Mouse (Mus musculus): Measurements from ENCODE around the gene Tph1.
A peak's percentile ranks its signal among the peaks of the same experiment; 100 is the strongest.

Gene Tph1

DNA sequence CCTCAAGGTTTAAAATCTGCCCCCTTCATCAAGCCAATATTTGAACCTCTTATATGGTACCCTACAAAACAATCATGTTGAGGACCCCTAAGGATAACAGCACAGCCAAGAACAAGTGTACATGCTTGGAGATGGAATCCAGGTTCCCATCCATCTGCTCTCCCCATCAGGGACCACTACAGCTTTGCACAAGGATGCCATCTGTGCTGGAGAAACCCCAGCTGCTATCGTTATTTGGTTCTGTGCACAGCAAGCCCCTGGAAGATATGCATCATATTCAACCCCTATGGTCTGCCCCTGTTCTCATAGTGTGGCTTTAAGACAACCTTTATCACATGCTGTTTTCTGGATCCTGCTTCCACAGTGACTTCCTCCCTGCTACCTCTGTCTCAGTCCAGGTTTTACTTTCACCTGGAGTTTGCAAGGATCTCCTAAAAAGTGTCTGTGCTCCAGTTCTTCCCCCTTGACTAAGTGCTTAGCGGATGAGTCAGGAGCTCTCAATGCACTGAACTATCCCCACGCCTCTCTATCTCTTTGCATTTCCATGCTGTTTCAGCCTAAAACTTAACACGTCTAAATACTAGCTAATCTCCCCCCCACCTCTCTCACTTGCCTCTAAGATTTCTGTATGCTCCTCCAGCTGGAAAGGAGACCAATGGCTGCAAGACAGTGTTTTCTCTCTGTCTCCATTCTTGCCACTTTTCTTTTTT lies 23.8 kb downstream of the Tph1 start:
- DNase-seq (ENCODE audit: low spot score in 2 of 2): no peak

DNA sequence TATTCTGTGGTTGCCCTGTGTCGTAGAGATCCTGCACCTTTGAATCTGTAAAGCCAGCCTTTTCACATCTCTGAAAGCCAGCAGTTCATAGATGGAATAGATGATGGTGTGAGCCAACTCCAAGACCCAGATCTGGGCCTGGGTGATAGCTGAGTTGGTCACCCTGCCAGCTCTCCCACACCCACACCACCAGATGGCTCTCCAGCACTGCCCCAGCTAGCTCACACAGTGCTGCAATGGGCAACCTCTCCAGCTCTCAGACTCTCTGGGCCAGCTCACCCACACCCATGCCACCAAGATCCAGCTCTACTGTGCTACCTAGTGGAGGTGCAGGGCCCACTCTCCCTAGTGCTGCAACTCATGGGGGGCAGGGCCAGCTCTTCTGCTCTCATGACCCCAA lies 29.2 kb downstream of the Tph1 start:
- DNase-seq (ENCODE audit: low spot score in 2 of 2): no peak

GRCm38 (mm10) chr7:46640062-46640461 lies 32.3 kb downstream of the Tph1 start:
- no peak for DNase-seq (ENCODE audit: low spot score in 2 of 2)

GRCm38 (mm10) chr7:46639692-46640031 lies 32.7 kb downstream of the Tph1 start, which contains the start of gene Sergef:
Sergef (minus strand) TSS chr7:46639807.
- peak; percentile 87 to 89 for DNase-seq (ENCODE audit: low spot score in 2 of 2)

GRCm38 (mm10) chr7:46638889-46639691 lies 33.2 kb downstream of the Tph1 start:
- no peak for DNase-seq (ENCODE audit: low spot score in 2 of 2)

DNA sequence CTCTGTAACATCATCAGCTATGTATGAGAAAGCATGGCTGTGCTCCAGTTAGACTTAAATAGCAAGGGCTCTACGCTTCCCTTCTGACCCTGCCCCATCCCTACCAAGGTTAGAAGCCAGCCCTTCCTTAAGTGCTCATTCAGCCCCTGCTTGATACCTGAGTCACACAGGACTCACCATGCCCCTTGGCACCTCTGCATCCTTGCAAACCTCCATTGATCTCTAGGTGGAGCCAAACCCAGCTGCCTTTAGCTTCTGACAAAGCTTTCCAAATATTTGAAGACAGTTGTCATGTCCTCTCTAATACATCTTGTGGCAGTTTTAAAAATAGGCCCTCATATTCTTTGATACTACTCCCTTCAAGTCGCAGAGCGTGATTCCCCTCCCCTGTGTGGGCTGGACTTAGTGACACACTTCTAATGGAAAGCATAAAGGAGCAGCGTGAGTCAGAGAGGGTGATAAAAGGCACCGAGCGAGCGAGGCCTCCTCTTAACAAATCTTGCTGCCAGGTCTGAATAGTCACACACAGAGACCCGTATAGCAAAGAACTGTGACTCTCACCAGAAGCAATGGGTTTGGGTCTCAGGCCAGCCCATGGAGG lies 43.9 kb downstream of the Tph1 start:
- no peak for DNase-seq (ENCODE audit: low spot score in 2 of 2)

GRCm38 (mm10) chr7:46623979-46624378 lies 48.4 kb downstream of the Tph1 start:
- no peak for DNase-seq (ENCODE audit: low spot score in 2 of 2)

DNA sequence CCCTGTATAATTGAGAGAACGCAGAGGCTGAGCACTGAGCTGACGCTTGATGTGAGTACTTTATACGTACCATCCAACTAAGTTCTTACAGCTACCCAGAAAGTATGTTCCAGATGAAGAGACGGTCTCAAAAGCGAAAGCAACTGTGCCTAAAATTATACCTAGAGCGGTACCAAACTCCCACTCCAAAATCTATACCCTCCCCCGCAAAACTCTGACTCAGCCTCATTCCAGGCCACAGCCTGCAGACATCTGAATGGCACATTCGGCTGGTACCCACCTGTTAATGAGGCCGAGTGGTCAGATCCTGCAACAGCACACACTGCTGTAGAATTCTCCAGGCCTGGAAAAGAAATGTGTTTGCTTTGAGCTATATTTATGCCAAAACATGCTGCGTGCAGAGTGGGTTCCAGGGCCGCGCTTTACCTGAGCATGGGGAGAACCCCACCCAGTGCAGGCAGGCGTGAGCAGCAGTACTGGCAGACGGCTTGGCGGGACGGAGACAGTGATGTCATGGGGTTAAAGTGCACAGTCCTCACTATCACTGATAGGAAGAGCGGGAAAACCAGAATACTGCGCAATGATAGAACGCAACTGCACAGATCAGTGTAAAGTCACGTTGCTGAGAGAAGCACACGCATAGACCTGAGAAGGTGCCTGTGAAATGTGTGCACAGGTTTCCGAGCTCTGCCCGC lies 53.8 kb downstream of the Tph1 start:
- DNase-seq (ENCODE audit: low spot score in 2 of 2): peak; percentile 53 to 70

- DNase-seq (ENCODE audit: low spot score in 2 of 2): no peak
These were observed 55.8 kb downstream of the Tph1 start for GRCm38 (mm10) chr7:46616429-46617005.

- no peak for DNase-seq (ENCODE audit: low spot score in 2 of 2)
These were observed 56.9 kb downstream of the Tph1 start for GRCm38 (mm10) chr7:46615256-46615977.

DNA sequence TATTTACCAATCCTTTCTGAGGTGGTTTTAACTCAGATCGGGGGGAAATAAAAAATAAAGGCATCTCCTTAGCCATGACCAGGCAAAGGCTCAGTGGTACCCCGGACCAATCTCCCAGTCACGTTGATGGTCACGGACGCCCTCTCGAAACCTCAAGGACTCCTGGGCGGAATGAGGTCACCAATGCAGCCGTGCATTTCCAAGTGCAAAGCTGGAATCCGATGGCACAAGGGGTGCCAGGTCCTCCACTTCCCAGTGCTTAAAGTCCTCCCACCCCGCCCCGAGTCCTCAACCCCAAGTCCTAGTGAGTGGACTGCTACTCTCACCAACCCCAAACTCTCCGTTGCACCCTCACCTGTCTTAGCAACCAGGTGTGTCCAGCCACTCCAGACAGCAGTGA lies 58.1 kb downstream of the Tph1 start:
- no peak for DNase-seq (ENCODE audit: low spot score in 2 of 2)

- no peak for DNase-seq (ENCODE audit: low spot score in 2 of 2)
These were observed 59.2 kb downstream of the Tph1 start for GRCm38 (mm10) chr7:46613091-46613490.

GRCm38 (mm10) chr7:46612421-46612937 lies 59.9 kb downstream of the Tph1 start:
- no peak for DNase-seq (ENCODE audit: low spot score in 2 of 2)

GRCm38 (mm10) chr7:46611970-46612369 lies 60.4 kb downstream of the Tph1 start:
- peak in 1 of 2 experiments; percentile 37 for DNase-seq (ENCODE audit: low spot score in 2 of 2)

- no peak for DNase-seq (ENCODE audit: low spot score in 2 of 2)
These were observed 63.0 kb downstream of the Tph1 start for GRCm38 (mm10) chr7:46609317-46609716.

DNA sequence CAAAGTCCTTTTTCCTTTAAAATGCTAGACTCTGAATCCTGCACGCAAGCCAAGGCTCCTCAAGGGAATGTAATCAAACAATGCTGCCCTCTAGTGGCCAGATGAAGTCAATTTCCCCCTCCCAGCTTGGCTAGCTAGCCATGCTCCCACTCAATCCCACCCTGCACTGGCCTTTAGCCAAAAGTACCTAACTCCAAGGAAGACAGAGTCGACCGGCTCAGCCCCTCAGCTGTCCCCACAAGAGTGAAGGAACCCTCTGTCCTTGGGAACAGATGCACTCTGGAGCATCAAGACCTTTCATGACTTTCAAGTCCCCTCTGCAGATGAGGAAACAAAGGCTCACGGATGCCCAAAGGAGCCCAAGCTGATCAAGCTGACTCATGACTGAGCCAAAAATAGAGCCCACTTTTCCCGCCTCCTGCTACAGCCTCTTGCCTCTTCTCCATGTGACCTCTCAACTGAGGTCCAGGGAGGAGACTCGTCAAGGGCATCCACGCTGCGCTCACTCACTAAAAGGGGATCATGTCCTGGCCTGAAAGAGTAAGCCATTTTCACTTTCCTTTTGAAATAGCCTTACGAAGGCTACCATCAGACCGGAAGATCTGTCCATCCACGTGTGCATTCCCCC lies 64.8 kb downstream of the Tph1 start:
- DNase-seq (ENCODE audit: low spot score in 2 of 2): peak; percentile 51 to 76

GRCm38 (mm10) chr7:46607031-46607426 lies 65.3 kb downstream of the Tph1 start:
- no peak for DNase-seq (ENCODE audit: low spot score in 2 of 2)

DNA sequence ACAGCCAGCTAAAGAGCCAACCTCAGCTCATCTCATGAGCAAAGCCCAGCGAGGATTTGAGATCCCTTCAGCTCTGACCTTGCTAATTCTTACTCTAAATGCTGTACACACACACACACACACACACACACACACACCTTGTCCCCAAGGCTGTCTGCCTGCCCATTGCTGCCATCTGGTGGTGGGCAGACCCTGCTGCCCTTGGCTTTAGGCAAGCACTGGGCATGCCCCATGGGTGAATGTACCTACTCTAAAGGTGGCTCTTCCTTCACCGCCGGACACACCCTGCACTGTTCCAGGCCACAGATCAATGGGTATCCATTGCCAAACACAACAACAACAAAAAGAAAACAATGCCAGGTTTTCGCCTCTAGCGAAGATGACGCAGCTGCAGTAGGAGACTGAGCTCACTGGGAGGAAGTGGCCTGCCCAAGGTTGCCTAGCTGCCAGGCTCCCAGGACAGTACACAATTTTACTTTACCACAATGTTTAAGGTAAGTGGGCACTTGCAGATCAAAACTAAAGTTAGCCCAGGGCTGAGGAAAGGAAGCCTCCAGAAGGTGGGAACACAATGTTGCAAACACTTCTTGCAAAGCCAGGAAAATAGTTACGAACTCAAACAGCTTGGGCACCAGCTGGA lies 65.8 kb downstream of the Tph1 start:
- DNase-seq (ENCODE audit: low spot score in 2 of 2): peak; percentile 72 to 80

GRCm38 (mm10) chr7:46603051-46603450 lies 69.3 kb downstream of the Tph1 start:
- DNase-seq (ENCODE audit: low spot score in 2 of 2): no peak

- no peak for DNase-seq (ENCODE audit: low spot score in 2 of 2)
These were observed 70.3 kb downstream of the Tph1 start for GRCm38 (mm10) chr7:46602079-46602478.

Data from frontal cortex, postnatal 36 days (tissue).